Mouse (Mus musculus): ENCODE measurements at regions not wholly inside any gene's neighbourhood (a gene's known extent, or its start where the extent isn't known, plus 50 kb on each side); places are given as distances from the start of the nearest gene placed in this dataset.

GRCm38 (mm10) chr2:137705724-137706422, 550.5 kb upstream of the Btbd3 start:
- no peak for DNase-seq

GRCm38 (mm10) chr2:137704948-137705723, 551.2 kb upstream of the Btbd3 start:
- DNase-seq = no peak

- no peak for DNase-seq
Measured at GRCm38 (mm10) chr2:137704565-137704947, 551.8 kb upstream of the Btbd3 start.

- no peak for DNase-seq
Measured at GRCm38 (mm10) chr2:137704051-137704450, 552.3 kb upstream of the Btbd3 start.

GRCm38 (mm10) chr2:137695885-137696284, 560.5 kb upstream of the Btbd3 start:
- DNase-seq = no peak

- DNase-seq = no peak
Measured at GRCm38 (mm10) chr2:137694020-137694419, 562.3 kb upstream of the Btbd3 start.

- DNase-seq = no peak
Measured at GRCm38 (mm10) chr2:137687208-137687607, 569.2 kb upstream of the Btbd3 start.

GRCm38 (mm10) chr2:137686735-137687134, 569.6 kb upstream of the Btbd3 start:
- DNase-seq = no peak

GRCm38 (mm10) chr2:137681762-137682161, 565.3 kb upstream of the Jag1 start:
- DNase-seq = no peak

GRCm38 (mm10) chr2:137663171-137663570, 546.7 kb upstream of the Jag1 start:
- DNase-seq = no peak

GRCm38 (mm10) chr2:137662216-137662615, 545.8 kb upstream of the Jag1 start:
- DNase-seq = no peak

GRCm38 (mm10) chr2:137660449-137660848, 544.0 kb upstream of the Jag1 start:
- no peak for DNase-seq

- no peak for DNase-seq
Measured at GRCm38 (mm10) chr2:137654296-137654695, 537.9 kb upstream of the Jag1 start.

GRCm38 (mm10) chr2:137644160-137644559, 527.7 kb upstream of the Jag1 start:
- DNase-seq = no peak

- no peak for DNase-seq
Measured at GRCm38 (mm10) chr2:137643269-137644055, 527.0 kb upstream of the Jag1 start.

GRCm38 (mm10) chr2:137635019-137635621, 518.7 kb upstream of the Jag1 start:
- DNase-seq = no peak

GRCm38 (mm10) chr2:137616637-137617036, 500.2 kb upstream of the Jag1 start:
- no peak for DNase-seq

GRCm38 (mm10) chr2:137613791-137614190, 497.3 kb upstream of the Jag1 start:
- no peak for DNase-seq

GRCm38 (mm10) chr2:137608506-137608905, 492.1 kb upstream of the Jag1 start:
- DNase-seq = no peak

GRCm38 (mm10) chr2:137598136-137598535, 481.7 kb upstream of the Jag1 start:
- no peak for DNase-seq

GRCm38 (mm10) chr2:137594509-137594908, 478.1 kb upstream of the Jag1 start:
- DNase-seq = no peak

GRCm38 (mm10) chr2:137591551-137591950, 475.1 kb upstream of the Jag1 start:
- no peak for DNase-seq

GRCm38 (mm10) chr2:137581491-137581890, 465.0 kb upstream of the Jag1 start:
- DNase-seq = no peak
